Mouse (Mus musculus) liver, embryonic 14.5 days (tissue): Measurements from ENCODE around the gene Hist1h2bq. TPM values are rescaled to one million over a fixed set of nuclear protein-coding genes. Genes with fewer than 3 reads are reported as not detected.
A peak's percentile ranks its signal among the peaks of the same experiment; 100 is the strongest.
"Not testable (repeated sequence)": the region's sequence is repeated elsewhere in the genome, so short reads cannot be mapped to it uniquely, and the experiment has no call there.

ENCODE experiments used
- ATAC-seq: fragments of 200-750 bp; cut with Nextera tagmentation; 2 replicates; pipeline ENCODE4 v1.8.0; 2017; ENCODE audit warnings: moderate number of reproducible peaks, mild to moderate bottlenecking, moderate library complexity; ENCODE audit not compliant: insufficient read depth
- DNase-seq, 3 experiments: peaks; one replicate each; pipeline ENCODE4 v3.0.0-alpha.2; 2012 to 2013; ENCODE audit warnings: low read depth in 3 of 3, low spot score in 3 of 3
- H3K27ac ChIP-seq: fragments of 300-500 bp; sonication (generic); 2 replicates; pipeline ENCODE4 v1.5.1; 2014; ENCODE audit warnings: moderate library complexity, mild to moderate bottlenecking, control low read depth, inconsistent platforms
- H3K27me3 ChIP-seq: fragments of 300-500 bp; sonication (generic); 2 replicates; pipeline ENCODE4 v1.6.1; 2014; ENCODE audit warnings: mild to moderate bottlenecking, low read length, moderate library complexity; ENCODE audit not compliant: control insufficient read depth, insufficient read depth
- H3K36me3 ChIP-seq: fragments of 300-500 bp; sonication (generic); replicated peaks from 2 replicates; pipeline ENCODE4 v1.6.1; 2014; ENCODE audit warnings: low read depth; ENCODE audit not compliant: control insufficient read depth, insufficient read depth
- H3K4me1 ChIP-seq, 2 experiments: fragments of 200-500 bp in 1 of 2; fragments of 300-500 bp in 1 of 2; sonication (generic) in 1 of 2; replicated peaks; 2 replicates each; pipeline ENCODE4 v1.6.1; 2012 to 2014; ENCODE audit warnings: antibody characterized with exemption in 1 of 2, inconsistent platforms in 1 of 2, low read length in 1 of 2; ENCODE audit not compliant: control insufficient read depth in 2 of 2, insufficient read depth in 2 of 2
- H3K4me2 ChIP-seq: fragments of 300-500 bp; sonication (generic); 2 replicates; pipeline ENCODE4 v1.6.1; 2014; ENCODE audit warnings: low read depth, mild to moderate bottlenecking, control low read depth, moderate library complexity
- H3K4me3 ChIP-seq, 2 experiments: fragments of 200-500 bp in 1 of 2; fragments of 300-500 bp in 1 of 2; sonication (generic) in 1 of 2; 2 replicates each; pipeline ENCODE4 v1.5.1; 2012 to 2014; ENCODE audit warnings: low read depth in 2 of 2, low read length in 2 of 2, mild to moderate bottlenecking in 2 of 2, control low read depth in 1 of 2, inconsistent platforms in 1 of 2, moderate library complexity in 1 of 2; ENCODE audit not compliant: insufficient read depth in 1 of 2
- H3K9ac ChIP-seq: fragments of 300-500 bp; sonication (generic); replicated peaks from 2 replicates; pipeline ENCODE4 v1.6.1; 2014; ENCODE audit warnings: mild to moderate bottlenecking, control low read depth, moderate library complexity
- H3K9me3 ChIP-seq: fragments of 300-500 bp; sonication (generic); 2 replicates; pipeline ENCODE4 v1.6.1; 2016; ENCODE audit warnings: low read length, mixed read lengths; ENCODE audit not compliant: control insufficient read depth
- CTCF ChIP-seq: IDR thresholded peaks from 2 replicates; pipeline ENCODE4 v1.5.1; 2016; ENCODE audit warnings: antibody characterized with exemption, low read depth, control low read depth
- EP300 ChIP-seq: IDR thresholded peaks from 2 replicates; pipeline ENCODE4 v1.6.1; 2016; ENCODE audit warnings: antibody characterized with exemption, low read depth
- WGBS: fragments of 180-500 bp; shearing (Covaris S2); extraction: QIAGEN DNeasy Blood & Tissue Kit; methylation state at CpG from one replicate; pipeline ENCODE4 v1.1.7; 2014; ENCODE audit not compliant: insufficient replicate concordance; 5-methylcytosine and 5-hydroxymethylcytosine counted together
- polyA plus RNA-seq, 2 experiments: library from polyadenylated mRNA; depleted of rRNA in 1 of 2; stranded (reverse) in 1 of 2; unstranded in 1 of 2; fragments of >200 nt; fragmentation: Nextera tagmentation in 1 of 2; extraction: Ambion mirVana in 1 of 2; gene quantifications; 2 replicates each; pipeline versions ENCODE4 v1.2.1 to v1.2.3; 2012 to 2014

Hist1h2bq gene
- polyA plus RNA-seq (2012; rRNA removed) (13.1 and 13.4 TPM in 2 replicates), polyA plus RNA-seq (2014; fragmentation: Nextera tagmentation; extraction: Ambion mirVana) (16.9 and 21.6 TPM in 2 replicates)

- not testable (repeated sequence) for DNase-seq, H3K4me2 ChIP-seq, H3K9me3 ChIP-seq, H3K27ac ChIP-seq, H3K9ac ChIP-seq, H3K36me3 ChIP-seq, H3K4me3 ChIP-seq, H3K27me3 ChIP-seq, H3K4me1 ChIP-seq
- WGBS: no CpG with 5 or more reads among the region's 23 CpGs
- peak; percentile 83 for ATAC-seq
These were observed at the start of gene Hist1h2bq, which contains the start of gene Hist1h2ao for GRCm38 (mm10) chr13:21810073-21810472. Gene Hist1h2bq, minus strand, starts transcription at chr13:21810197. Gene Hist1h2ao, plus strand, starts transcription at chr13:21810465.

GRCm38 (mm10) chr13:21855698-21856162 lies 45.7 kb upstream of the Hist1h2bq start:
- H3K27ac ChIP-seq: no peak overlapping the region
- WGBS: under 1% methylated on average over 15 of the region's 15 CpGs
- peak overlapping the region; percentile 68 for H3K9ac ChIP-seq

GRCm38 (mm10) chr13:21855146-21855545 lies 45.1 kb upstream of the Hist1h2bq start:
- no peak overlapping the region for H3K27ac ChIP-seq
- WGBS: 0% methylated on average over 11 of the region's 11 CpGs

More at GRCm38 (mm10) chr13:21855698-21856162, 45.7 kb upstream of the Hist1h2bq start:
- H3K27me3 ChIP-seq: no peaks in the 10 kb centered on the region
- H3K9me3 ChIP-seq: no peaks in the 10 kb centered on the region
- no peaks in the 10 kb centered on the region for H3K36me3 ChIP-seq
- H3K4me1 ChIP-seq: peaks cover 0 to 5% of the 10 kb centered on the region in 2 experiments; a peak in 2 of 4 replicates
- peak overlapping the region; percentile 77 for H3K4me2 ChIP-seq
- DNase-seq: peak; percentile 48 to 66 (median 52)
- no peak for TF ChIP-seq EP300
- no peak for TF ChIP-seq CTCF
- ATAC-seq: peak; percentile 68; the same call in 1 of the 2 replicates
- H3K4me3 ChIP-seq: peak overlapping the region; percentile 68 to 95

GRCm38 (mm10) chr13:21852215-21852945 lies 42.4 kb upstream of the Hist1h2bq start:
- H3K36me3 ChIP-seq: no peaks in the 10 kb centered on the region
- H3K27ac ChIP-seq: no peak overlapping the region
- TF ChIP-seq EP300 (no peak), CTCF (no peak)
- H3K4me1 ChIP-seq: peaks cover 0 to 5% of the 10 kb centered on the region in 2 experiments; a peak in 2 of 4 replicates
- H3K4me2 ChIP-seq: no peak overlapping the region
- DNase-seq: no peak
- H3K9me3 ChIP-seq: no peaks in the 10 kb centered on the region
- 15% methylated on average over 3 of the region's 3 CpGs for WGBS
- H3K27me3 ChIP-seq: no peaks in the 10 kb centered on the region
- no peak overlapping the region for H3K9ac ChIP-seq
- ATAC-seq: no peak
- no peak overlapping the region for H3K4me3 ChIP-seq

More at GRCm38 (mm10) chr13:21855146-21855545, 45.1 kb upstream of the Hist1h2bq start:
- Histone ChIP-seq H3K9ac (peak overlapping the region; percentile 68; the same call in 1 of the 2 replicates), H3K4me3 (peak overlapping the region; percentile 68 to 95; a peak in 3 of 4 replicates), H3K27me3 (no peaks in the 10 kb centered on the region), H3K4me1 (peaks cover 0 to 5% of the 10 kb centered on the region in 2 experiments; a peak in 2 of 4 replicates), H3K4me2 (peak overlapping the region; percentile 77), H3K36me3 (no peaks in the 10 kb centered on the region), H3K9me3 (no peaks in the 10 kb centered on the region)
- no peak for TF ChIP-seq CTCF
- TF ChIP-seq EP300: no peak
- peak; percentile 46 to 68 (median 59) for DNase-seq
- peak; percentile 93 for ATAC-seq

GRCm38 (mm10) chr13:21850696-21851095 lies 40.7 kb upstream of the Hist1h2bq start:
- 55% methylated on average over 1 of the region's 1 CpGs for WGBS
- not testable (repeated sequence) for H3K9ac ChIP-seq, ATAC-seq

More at GRCm38 (mm10) chr13:21850696-21851095, 40.7 kb upstream of the Hist1h2bq start:
- not testable (repeated sequence) for H3K4me3 ChIP-seq, H3K27me3 ChIP-seq, H3K36me3 ChIP-seq, H3K4me2 ChIP-seq, H3K4me1 ChIP-seq, H3K27ac ChIP-seq, DNase-seq, H3K9me3 ChIP-seq
